Mouse (Mus musculus) small intestine, adult 2 months (tissue): ENCODE results near the gene Rnf31. TPM values are rescaled to one million over a fixed set of nuclear protein-coding genes. Genes with fewer than 3 reads are reported as not detected.

Experiments
- H3K27ac ChIP-seq: fragments of 200-500 bp; 2 replicates; pipeline ENCODE4 v1.5.1; 2012; ENCODE audit warnings: low read depth, low read length, control low read depth, inconsistent platforms; ENCODE audit not compliant: insufficient read depth
- H3K27me3 ChIP-seq: fragments of 200-500 bp; 2 replicates; pipeline ENCODE4 v1.6.1; 2012; ENCODE audit warnings: mild to moderate bottlenecking, moderate library complexity, low read length, inconsistent platforms; ENCODE audit not compliant: control insufficient read depth, insufficient read depth
- H3K36me3 ChIP-seq: fragments of 200-500 bp; 2 replicates; pipeline ENCODE4 v1.6.1; 2012; ENCODE audit warnings: mild to moderate bottlenecking, low read length, control low read depth, inconsistent platforms; ENCODE audit not compliant: control insufficient read depth, insufficient read depth
- H3K4me1 ChIP-seq: fragments of 200-500 bp; 2 replicates; pipeline ENCODE4 v1.6.1; 2012; ENCODE audit warnings: low read length, inconsistent platforms, mixed read lengths; ENCODE audit not compliant: control insufficient read depth, insufficient read depth, insufficient read length
- H3K4me3 ChIP-seq: fragments of 200-500 bp; 2 replicates; pipeline ENCODE4 v1.5.1; 2012; ENCODE audit warnings: low read depth, mild to moderate bottlenecking, control low read depth, inconsistent platforms, low read length, moderate library complexity
- CTCF ChIP-seq: fragments of 200-500 bp; IDR thresholded peaks from 2 replicates; pipeline ENCODE4 v1.5.1; 2012; ENCODE audit warnings: low read depth, mild to moderate bottlenecking, control low read depth, inconsistent platforms, low read length, moderate library complexity, mixed read lengths; ENCODE audit not compliant: insufficient replicate concordance, insufficient read length; ENCODE audit errors: extremely low read depth
- POLR2A ChIP-seq: fragments of 200-500 bp; IDR thresholded peaks from 2 replicates; pipeline ENCODE4 v1.6.1; 2012; ENCODE audit warnings: low read depth, mild to moderate bottlenecking, control low read depth, inconsistent platforms, low read length, moderate library complexity
- WGBS: fragments of 180-500 bp; shearing (Covaris S2); methylation state at CpG from one replicate; pipeline ENCODE4 v1.1.7; 2018; 5-methylcytosine and 5-hydroxymethylcytosine counted together
- polyA plus RNA-seq: library from polyadenylated mRNA; depleted of rRNA; stranded (reverse); fragments of >200 nt; gene quantifications from 2 replicates; pipeline ENCODE4 v1.2.3, GENCODE M21; 2012

Gene Rnf31
- polyA plus RNA-seq, 1 experiment: 65.8 TPM

DNA sequence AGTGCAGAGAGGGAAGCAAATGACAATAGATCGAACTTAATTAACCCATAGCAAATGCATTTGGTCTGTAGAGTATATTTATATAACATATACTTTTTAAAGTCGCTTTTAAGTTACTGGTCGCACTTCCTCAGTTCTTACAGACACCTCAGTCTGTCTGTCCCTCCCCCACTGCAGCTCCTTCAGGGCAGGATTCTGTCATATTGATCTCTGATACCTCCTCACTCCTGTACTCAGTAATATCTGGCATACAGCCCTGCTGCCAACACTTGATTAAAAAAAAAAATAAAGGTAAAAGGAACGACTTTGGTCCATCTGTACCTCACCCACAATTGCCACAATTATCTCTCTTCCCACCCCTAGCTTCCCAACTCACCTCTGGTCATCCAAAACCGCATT is 7.2 kb upstream of the Rnf31 start:
- Histone ChIP-seq H3K27me3 (no peaks in the 10 kb centered on the region), H3K36me3 (peaks cover 46% of the 10 kb centered on the region), H3K27ac (no peak overlapping the region), H3K4me3 (peak overlapping the region; percentile 70), H3K4me1 (peaks cover under 1% of the 10 kb centered on the region; the same call in 1 of the 2 replicates)
- TF ChIP-seq CTCF: no peak
- 37% methylated on average over 5 of the region's 5 CpGs for WGBS

DNA sequence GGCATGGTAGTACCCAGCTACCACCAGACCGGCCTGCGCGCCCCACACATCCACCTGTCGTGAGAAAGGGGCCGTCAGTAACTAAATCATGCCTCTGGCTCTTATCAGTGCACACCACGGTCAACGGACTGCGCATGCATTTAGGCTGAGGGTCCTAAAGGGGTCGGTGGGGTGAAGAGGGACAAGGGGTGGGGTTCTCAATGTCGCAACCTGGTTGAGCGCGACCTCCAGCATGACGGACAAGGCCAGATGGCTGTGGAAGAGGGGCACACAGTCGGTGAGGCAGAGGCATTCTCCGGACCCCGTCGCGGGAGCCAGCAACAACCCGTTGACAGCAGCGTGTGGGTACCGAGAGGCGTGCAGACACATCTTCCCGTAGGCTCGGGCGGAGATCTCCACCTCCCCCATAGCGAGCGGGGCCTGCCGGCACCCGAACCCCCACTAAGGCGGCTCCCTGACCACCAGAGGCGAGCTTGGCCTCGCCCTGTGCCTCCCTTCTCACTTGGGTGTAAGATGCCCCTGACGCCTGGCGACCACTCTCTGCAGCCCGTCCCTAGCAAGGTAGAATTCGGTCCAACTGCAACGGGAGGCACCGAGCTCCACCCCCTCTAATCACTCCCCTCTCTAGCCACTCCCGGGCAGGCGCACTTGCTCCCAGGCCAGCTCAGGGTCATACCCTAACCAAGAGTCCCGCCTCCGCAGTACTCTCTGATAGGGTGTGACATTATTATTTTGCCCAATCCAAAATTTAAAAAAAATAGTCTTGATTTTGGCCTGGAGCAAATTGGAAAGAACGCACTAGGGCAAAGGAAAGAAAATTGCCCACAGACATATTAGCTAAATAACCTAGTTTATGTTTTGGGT is 6.6 kb upstream of the Rnf31 start, which contains the start of gene Emc9:
Gene Emc9 (minus strand): TSS at position 601 of the 864 bp plus-strand sequence.
- Histone ChIP-seq H3K4me1 (peaks cover 3% of the 10 kb centered on the region; the same call in 1 of the 2 replicates), H3K36me3 (peaks cover 41% of the 10 kb centered on the region), H3K27me3 (no peaks in the 10 kb centered on the region), H3K4me3 (peak within 1 kb of the TSS; percentile 70), H3K27ac (peak within 1 kb of the TSS; percentile 93)
- TF ChIP-seq POLR2A (no peak), CTCF (no peak)
- WGBS: 3% methylated on average over 43 of the region's 43 CpGs

DNA sequence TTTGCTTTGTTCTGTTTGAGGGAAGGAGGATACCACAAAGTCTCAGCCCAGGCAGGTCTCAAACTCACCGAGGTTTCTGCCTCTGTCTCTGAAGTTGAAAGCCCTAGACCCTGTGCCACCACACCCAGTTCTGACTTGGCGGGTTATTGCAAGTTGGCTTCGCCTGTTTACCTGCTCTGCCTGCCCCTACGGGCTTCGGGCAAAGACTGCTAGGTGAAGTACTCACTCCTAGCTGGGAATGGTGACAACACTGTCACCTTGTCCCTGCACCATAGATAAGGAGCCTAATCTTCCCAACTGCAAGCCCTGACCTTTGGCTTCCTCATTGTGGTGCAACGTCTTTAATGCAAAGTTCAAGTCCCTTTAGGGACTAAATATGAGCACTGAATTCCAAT is 5.9 kb upstream of the Rnf31 start:
- 19% methylated on average over 6 of the region's 6 CpGs for WGBS
- peaks cover 35% of the 10 kb centered on the region for H3K36me3 ChIP-seq
- peak; percentile 29; the same call in 1 of the 2 replicates for TF ChIP-seq POLR2A
- no peak for TF ChIP-seq CTCF
- peaks cover 3% of the 10 kb centered on the region; the same call in 1 of the 2 replicates for H3K4me1 ChIP-seq
- H3K27ac ChIP-seq: peak overlapping the region; percentile 93
- H3K4me3 ChIP-seq: peak overlapping the region; percentile 26; the same call in 1 of the 2 replicates
- H3K27me3 ChIP-seq: no peaks in the 10 kb centered on the region

DNA sequence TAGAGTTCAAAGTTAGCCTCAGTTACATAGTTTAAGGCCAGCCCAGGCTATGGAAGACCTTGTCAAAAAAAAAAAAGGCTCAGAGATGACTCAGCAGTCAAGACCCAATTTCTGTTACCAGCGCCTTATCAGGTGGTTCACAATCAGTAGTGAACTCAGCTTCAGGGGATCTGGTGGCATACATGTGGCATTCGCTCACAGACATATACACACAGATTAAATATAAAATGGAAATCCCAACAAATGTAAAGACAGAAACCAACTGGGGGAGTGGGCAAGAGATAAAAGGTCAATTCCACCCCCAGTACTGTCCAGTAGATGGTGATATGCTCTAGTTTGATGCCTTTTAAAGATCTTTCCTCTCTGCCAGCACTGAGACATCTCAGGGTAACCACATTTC is 5.4 kb upstream of the Rnf31 start:
- 47% methylated on average over 2 of the region's 2 CpGs for WGBS
- no peak for TF ChIP-seq POLR2A
- no peak for TF ChIP-seq CTCF
- peak overlapping the region; percentile 93 for H3K27ac ChIP-seq

DNA sequence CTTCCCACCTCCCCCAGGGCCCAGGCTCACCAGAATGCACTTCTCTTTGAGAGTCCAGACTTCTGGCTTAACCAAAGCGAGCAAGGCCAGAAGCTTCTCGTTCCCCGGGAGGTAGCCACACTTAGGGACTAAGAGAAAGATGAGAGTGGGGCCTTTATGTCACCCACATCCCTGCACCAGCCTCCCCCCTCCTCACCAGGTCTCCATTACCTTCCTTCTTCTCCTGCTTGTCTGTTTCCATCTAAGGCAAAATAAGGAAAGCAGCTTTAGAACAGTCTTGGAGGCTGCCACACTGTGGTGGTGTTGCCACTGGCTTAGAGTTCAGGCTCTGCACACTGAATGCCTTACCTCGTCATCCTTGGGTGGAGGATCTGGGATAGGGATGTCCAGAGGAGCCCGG is 2.2 kb upstream of the Rnf31 start:
- WGBS: 90% methylated on average over 5 of the region's 5 CpGs
- peak overlapping the region; percentile 48 for H3K4me3 ChIP-seq
- H3K4me1 ChIP-seq: peaks cover 6% of the 10 kb centered on the region
- TF ChIP-seq POLR2A: no peak
- TF ChIP-seq CTCF: no peak
- no peaks in the 10 kb centered on the region for H3K27me3 ChIP-seq
- H3K27ac ChIP-seq: no peak overlapping the region
- peaks cover 21% of the 10 kb centered on the region for H3K36me3 ChIP-seq

More for the DNA sequence above, 5.4 kb upstream of the Rnf31 start:
- Histone ChIP-seq H3K4me3 (no peak overlapping the region), H3K27me3 (no peaks in the 10 kb centered on the region), H3K4me1 (peaks cover 3% of the 10 kb centered on the region; the same call in 1 of the 2 replicates), H3K36me3 (peaks cover 29% of the 10 kb centered on the region)

DNA sequence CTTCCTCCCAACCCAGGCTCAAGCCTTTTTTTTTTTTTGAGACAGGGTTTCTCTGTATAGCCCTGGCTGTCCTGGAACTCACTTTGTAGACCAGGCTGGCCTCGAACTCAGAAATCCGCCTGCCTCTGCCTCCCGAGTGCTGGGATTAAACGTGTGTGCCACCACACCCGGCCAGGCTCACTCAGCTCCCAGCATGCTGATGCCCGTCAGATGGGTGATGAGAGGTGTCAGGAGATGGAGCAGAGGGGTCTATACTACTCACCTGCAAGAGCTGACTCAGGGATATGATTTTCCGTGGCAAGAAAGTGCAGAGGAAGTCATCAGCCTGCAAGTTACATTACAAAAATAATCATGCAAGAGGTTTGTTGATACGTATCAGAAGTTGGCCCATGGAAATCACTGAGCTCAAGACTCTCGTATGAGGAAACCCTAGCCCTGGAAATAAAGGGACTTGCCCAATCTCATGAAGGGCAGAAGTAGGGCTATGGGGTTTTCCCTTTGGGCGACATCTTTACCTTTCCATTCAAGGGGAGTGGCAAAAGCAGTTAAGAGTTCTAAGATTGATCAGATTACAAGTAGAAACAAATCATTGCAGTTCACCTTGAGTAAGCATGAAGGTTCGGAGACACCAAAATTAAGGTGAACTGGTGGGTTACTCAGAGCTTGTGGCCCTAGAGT is 1.6 kb upstream of the Rnf31 start:
- peaks cover 7% of the 10 kb centered on the region for H3K4me1 ChIP-seq
- peak overlapping the region; percentile 90 for H3K27ac ChIP-seq
- peaks cover 25% of the 10 kb centered on the region for H3K36me3 ChIP-seq
- H3K27me3 ChIP-seq: no peaks in the 10 kb centered on the region
- no peak for TF ChIP-seq CTCF
- 39% methylated on average over 11 of the region's 11 CpGs for WGBS
- H3K4me3 ChIP-seq: peak overlapping the region; percentile 86
